In genomic region chr12:70826318-70827072, GRCm38 (mm10) we compare ENCODE assay signal across 8 mouse cellular contexts. TPM values are rescaled to one million over a fixed set of nuclear protein-coding genes. Genes with fewer than 3 reads are reported as not detected.
DNase-seq lines count a peak whose midpoint lies in the region; ATAC-seq and TF ChIP-seq lines count a peak whose summit lies in the region.

No protein-coding gene starts in this region.

- intact Hi-C loops in heart, postnatal 10 days (cut with DNase I): loop anchor here (2.0 to 5.0 kb wide), 2 partner anchors 56 to 332 kb away; no protein-coding TSS in a partner anchor

- 9% methylated on average over 19 of the region's 19 CpGs for WGBS in kidney, adult 2 months
- WGBS in liver, embryonic 12.5 days (ENCODE audit: insufficient replicate concordance): 5% methylated on average over 19 of the region's 19 CpGs

- H3K4me3 ChIP-seq in kidney, adult 2 months (ENCODE audit: insufficient read depth, low read depth, low read length): peak overlapping the region; percentile 83
- H3K4me3 ChIP-seq in cortical plate, adult 2 months (ENCODE audit: insufficient read depth, low read length): peak overlapping the region; percentile 78
- H3K4me3 ChIP-seq in liver, embryonic 12.5 days: peak overlapping the region; percentile 73

- DNase-seq in kidney, adult 2 months: peak; percentile 36
- DNase-seq in kidney, postnatal 14 days: no peak
- peak; percentile 53 to 56 for DNase-seq in heart, postnatal 10 days
- DNase-seq in retina, postnatal 1 day: peak; percentile 46
- DNase-seq in spleen, postnatal 10 days (ENCODE audit: low spot score in 2 of 2): no peak
- DNase-seq in testis, postnatal 10 days (ENCODE audit: low spot score): no peak

- H3K27ac ChIP-seq in kidney, adult 2 months (ENCODE audit: insufficient read depth, low read depth, low read length): peak overlapping the region; percentile 25
- peak overlapping the region; percentile 86 for H3K27ac ChIP-seq in cortical plate, adult 2 months (ENCODE audit: insufficient read depth, low read length)
- peak overlapping the region; percentile 88 for H3K27ac ChIP-seq in liver, embryonic 12.5 days

- H3K4me1 ChIP-seq in kidney, adult 2 months (ENCODE audit: control insufficient read depth, insufficient read depth, low read length): peaks cover 4% of the 10 kb centered on the region; the same call in 1 of the 2 replicates
- peaks cover 5% of the 10 kb centered on the region; the same call in 1 of the 2 replicates for H3K4me1 ChIP-seq in cortical plate, adult 2 months (ENCODE audit: control insufficient read depth, insufficient read depth, low read length)
- H3K4me1 ChIP-seq in liver, embryonic 12.5 days: peaks cover 44% of the 10 kb centered on the region

- no peak for ATAC-seq in liver, embryonic 12.5 days

- peak overlapping the region; percentile 81 for H3K9ac ChIP-seq in liver, embryonic 12.5 days

- TF ChIP-seq POLR2A in kidney, adult 2 months (IDR thresholded peaks at IDR 0.05; ENCODE audit: low read depth, low read length): no peak
- TF ChIP-seq POLR2A in cortical plate, adult 2 months (IDR thresholded peaks at IDR 0.05; ENCODE audit: extremely low read depth, insufficient read depth, low read length): 0 out of 2 replicates have a peak, but pooled peaks have one; percentile 10

- peak overlapping the region; percentile 98 for H3K4me2 ChIP-seq in liver, embryonic 12.5 days

- no peaks in the 10 kb centered on the region for H3K36me3 ChIP-seq in kidney, adult 2 months (ENCODE audit: control insufficient read depth, insufficient read depth, low read length)
- no peaks in the 10 kb centered on the region for H3K36me3 ChIP-seq in liver, embryonic 12.5 days

- H3K9me3 ChIP-seq in liver, embryonic 12.5 days (replicated peaks): no peaks in the 10 kb centered on the region

- TF ChIP-seq CTCF in kidney, adult 2 months (conservative IDR thresholded peaks at IDR 0.05; ENCODE audit: insufficient read depth, insufficient read length, low read depth, low read length): no peak
- TF ChIP-seq CTCF in cortical plate, adult 2 months (IDR thresholded peaks at IDR 0.05; ENCODE audit: extremely low read depth, insufficient read depth, low read length): no peak

- H3K27me3 ChIP-seq in kidney, adult 2 months (replicated peaks; ENCODE audit: control insufficient read depth, insufficient read depth, low read length): no peaks in the 10 kb centered on the region
- peaks cover 11% of the 10 kb centered on the region for H3K27me3 ChIP-seq in liver, embryonic 12.5 days (replicated peaks)

RNA-seq across cellular contexts. Expression of gene Frmd6, which starts 1.2 kb away (rescaled TPM):
- 6.4 and 6.8 TPM in 2 replicates for polyA plus RNA-seq in kidney, adult 2 months (2012; rRNA removed)
- 27.6 and 29.9 TPM in 2 replicates for polyA plus RNA-seq in cortical plate, adult 2 months (2012; rRNA removed)
- total RNA-seq in heart, postnatal 10 days (2021): 10 to 100 TPM; 44.5 to 51.4 TPM
- polyA plus RNA-seq in liver, embryonic 12.5 days (2016; fragmentation: Nextera tagmentation; extraction: Ambion mirVana): 5.0 and 5.3 TPM in 2 replicates

Comparison
In these comparisons a context has a peak if more than half of its experiments do, and no peak if none do; other contexts are left out.
1. DNase-seq: peak in kidney, adult 2 months (single experiment), heart, postnatal 10 days (2 of 2) and retina, postnatal 1 day (single experiment); none in kidney, postnatal 14 days (single experiment), spleen, postnatal 10 days (0 of 2) and testis, postnatal 10 days (single experiment).
2. H3K27ac ChIP-seq: peak in every context shown above with its lines; median percentile 88 in liver, embryonic 12.5 days; 86 in cortical plate, adult 2 months; 25 in kidney, adult 2 months.
3. Peak in every context shown above with its lines, with median percentiles within 50 percentile points of each other: H3K4me3 ChIP-seq.